Mouse (Mus musculus): ENCODE results near the gene Ccdc183. TPM values are rescaled to one million over a fixed set of nuclear protein-coding genes. Genes with fewer than 3 reads are reported as not detected.
A peak's percentile ranks its signal among the peaks of the same experiment; 100 is the strongest.

Ccdc183 gene
- total RNA-seq, 2 experiments from 2014 or later, result not detected

GRCm38 (mm10) chr2:25607761-25608622 is 9.5 kb downstream of the Ccdc183 start, which contains the start of gene Rabl6:
Rabl6 (minus strand) TSS chr2:25608521.
- peak; percentile 88 for ATAC-seq (replicated peaks; ENCODE audit: poor library complexity)

GRCm38 (mm10) chr2:25602526-25602925 is 15.0 kb downstream of the Ccdc183 start:
- no peak for ATAC-seq (replicated peaks; ENCODE audit: poor library complexity)

- ATAC-seq (replicated peaks; ENCODE audit: poor library complexity), result no peak
Measured at GRCm38 (mm10) chr2:25600037-25600436, 17.4 kb downstream of the Ccdc183 start.

GRCm38 (mm10) chr2:25598749-25599148 is 18.7 kb downstream of the Ccdc183 start:
- no peak for ATAC-seq (replicated peaks; ENCODE audit: poor library complexity)

- ATAC-seq (replicated peaks; ENCODE audit: poor library complexity), result no peak
Measured at GRCm38 (mm10) chr2:25596765-25597510, 20.5 kb downstream of the Ccdc183 start.

GRCm38 (mm10) chr2:25591863-25592262 is 25.6 kb downstream of the Ccdc183 start:
- ATAC-seq (replicated peaks; ENCODE audit: poor library complexity), result peak; percentile 87

- ATAC-seq (replicated peaks; ENCODE audit: poor library complexity), result no peak
Measured at GRCm38 (mm10) chr2:25588227-25588907, 29.1 kb downstream of the Ccdc183 start.

GRCm38 (mm10) chr2:25587290-25587689 is 30.2 kb downstream of the Ccdc183 start:
- ATAC-seq (replicated peaks; ENCODE audit: poor library complexity), result no peak

GRCm38 (mm10) chr2:25585601-25586000 is 31.9 kb downstream of the Ccdc183 start:
- no peak for ATAC-seq (replicated peaks; ENCODE audit: poor library complexity)

GRCm38 (mm10) chr2:25584856-25585255 is 32.6 kb downstream of the Ccdc183 start:
- no peak for ATAC-seq (replicated peaks; ENCODE audit: poor library complexity)

GRCm38 (mm10) chr2:25584152-25584551 is 33.3 kb downstream of the Ccdc183 start:
- no peak for ATAC-seq (replicated peaks; ENCODE audit: poor library complexity)

- no peak for ATAC-seq (replicated peaks; ENCODE audit: poor library complexity)
Measured at GRCm38 (mm10) chr2:25583571-25583970, 33.9 kb downstream of the Ccdc183 start.

GRCm38 (mm10) chr2:25583120-25583481 is 34.4 kb downstream of the Ccdc183 start:
- ATAC-seq (replicated peaks; ENCODE audit: poor library complexity), result no peak

GRCm38 (mm10) chr2:25582466-25583119 is 34.9 kb downstream of the Ccdc183 start:
- ATAC-seq (replicated peaks; ENCODE audit: poor library complexity), result peak; percentile 42

- peak; percentile 3; the same call in 1 of the 2 replicates for ATAC-seq (replicated peaks; ENCODE audit: poor library complexity)
Measured at GRCm38 (mm10) chr2:25581901-25582301, 35.6 kb downstream of the Ccdc183 start.

- peak; percentile 74 for ATAC-seq (replicated peaks; ENCODE audit: poor library complexity)
Measured at GRCm38 (mm10) chr2:25581294-25581864, 36.1 kb downstream of the Ccdc183 start, which contains the start of gene Ajm1. Ajm1 (minus strand) TSS chr2:25581757.

- ATAC-seq (replicated peaks; ENCODE audit: poor library complexity), result no peak
Measured at GRCm38 (mm10) chr2:25580621-25581101, 36.8 kb downstream of the Ccdc183 start.

GRCm38 (mm10) chr2:25579737-25580460 is 37.6 kb downstream of the Ccdc183 start:
- ATAC-seq (replicated peaks; ENCODE audit: poor library complexity), result 0 out of 2 replicates have a peak, but pooled peaks have one; percentile 16

Measured in megakaryocyte progenitor cell, adult 5-6 weeks (primary cell).